Mouse (Mus musculus) Patski (cell line): ENCODE measurements around the gene Lif. TPM values are rescaled to one million over a fixed set of nuclear protein-coding genes. Genes with fewer than 3 reads are reported as not detected.

Source experiments
- ATAC-seq: fragments of 100-300 bp; one replicate; pipeline ENCODE4 v1.8.0; 2021
- CTCF ChIA-PET: fragments of 350-600 bp; sonication (Branson Sonifier 250); formaldehyde crosslinking; loops from one replicate; lab custom pipeline; 2022; ENCODE audit warnings: inconsistent platforms; lab: Charles Lee
- POLR2A ChIA-PET: fragments of 350-600 bp; sonication (Branson Sonifier 250); formaldehyde crosslinking; loops from one replicate; lab custom pipeline; 2022; ENCODE audit warnings: antibody characterized with exemption, inconsistent platforms; lab: Charles Lee
- DNase-seq: peaks from one replicate; pipeline ENCODE4 v3.0.0-alpha.2; 2011; ENCODE audit warnings: low read depth, low spot score
- H3K27me3 ChIP-seq: fragments of 371-371 bp; one replicate; pipeline ENCODE4 v1.5.1; 2021
- CTCF ChIP-seq: fragments of 100-300 bp; IDR thresholded peaks from one replicate; pipeline ENCODE4 v1.5.1; 2021
- in situ Hi-C: fragments of 300-500 bp; cut with MboI; formaldehyde crosslinking; loops from 3 replicates; pipeline ENCODE4 v1.11.1; 2018; ENCODE audit warnings: low pct_unique_long_range_greater_than_20kb, mixed read lengths
- polyA plus RNA-seq: library from polyadenylated mRNA; unstranded; gene quantifications from one replicate; pipeline ENCODE4 v1.2.3, GENCODE M21; 2021

Lif gene
- polyA plus RNA-seq, 1 experiment from 2014 or later, result 31.3 TPM

GRCm38 (mm10) chr11:4240151-4240550 is 17.2 kb upstream of the Lif start:
- ATAC-seq, result no peak
- no peak for DNase-seq
- ChIA-PET POLR2A (no interaction called here), CTCF (no interaction called here)
- H3K27me3 ChIP-seq, result peaks cover 13% of the 10 kb centered on the region
- TF ChIP-seq CTCF, result no peak
- in situ Hi-C loops, result loop anchor here (25.0 kb wide), 1 partner anchor 597 kb away; the partner anchor contains the start of gene Nf2

GRCm38 (mm10) chr11:4241180-4241579 is 16.2 kb upstream of the Lif start:
- CTCF ChIA-PET, result interaction anchor here (1.1 kb wide), 1 partner anchor 22 kb away, joined by 3 read pairs; no protein-coding TSS in a partner anchor
- no peak for TF ChIP-seq CTCF
- POLR2A ChIA-PET, result no interaction called here
- no peak for ATAC-seq
- in situ Hi-C loops, result loop anchor here (25.0 kb wide), 1 partner anchor 596 kb away; the partner anchor contains the start of gene Nf2
- no peak for DNase-seq
- H3K27me3 ChIP-seq, result peaks cover 14% of the 10 kb centered on the region

DNA sequence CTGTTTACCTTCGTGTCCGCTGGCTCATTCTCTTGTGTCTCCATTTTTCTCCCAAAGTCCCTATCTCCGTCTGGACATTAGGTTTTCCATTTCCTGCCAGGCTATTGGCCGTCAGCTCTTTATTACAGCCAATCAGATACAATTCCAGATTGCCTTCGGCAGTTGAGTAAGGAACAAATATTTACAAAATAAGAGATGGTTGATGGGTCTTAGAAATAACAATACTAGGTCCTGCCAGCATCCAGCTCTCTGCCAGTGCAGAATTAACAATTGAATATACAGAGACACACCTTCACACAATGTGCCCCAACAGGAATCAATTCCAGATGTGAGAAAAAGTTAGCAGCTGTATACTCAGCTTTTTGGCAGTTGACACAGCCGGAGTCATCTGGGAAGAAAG is 11.2 kb upstream of the Lif start:
- TF ChIP-seq CTCF, result no peak
- POLR2A ChIA-PET, result no interaction called here
- DNase-seq, result no peak
- ATAC-seq, result no peak
- CTCF ChIA-PET, result interaction anchor here (1.2 kb wide), 1 partner anchor 27 kb away, joined by 3 read pairs; no protein-coding TSS in a partner anchor
- in situ Hi-C loops, result loop anchor here (25.0 kb wide), 1 partner anchor 591 kb away; the partner anchor contains the start of gene Nf2
- peaks cover 14% of the 10 kb centered on the region for H3K27me3 ChIP-seq

- ChIA-PET POLR2A (no interaction called here), CTCF (interaction anchor here (1.2 to 1.4 kb wide), 2 partner anchors 27 to 180 kb away, joined by 3 read pairs; no protein-coding TSS in a partner anchor)
- TF ChIP-seq CTCF, result no peak
- in situ Hi-C loops, result loop anchor here (25.0 kb wide), 1 partner anchor 591 kb away; the partner anchor contains the start of gene Nf2
- no peak for DNase-seq
- ATAC-seq, result no peak
- H3K27me3 ChIP-seq, result peaks cover 14% of the 10 kb centered on the region
These were observed 10.7 kb upstream of the Lif start for GRCm38 (mm10) chr11:4246623-4247022.

GRCm38 (mm10) chr11:4247201-4247959 is 10.0 kb upstream of the Lif start:
- in situ Hi-C loops, result loop anchor here (25.0 kb wide), 1 partner anchor 590 kb away; the partner anchor contains the start of gene Nf2
- peaks cover 14% of the 10 kb centered on the region for H3K27me3 ChIP-seq
- CTCF ChIA-PET, result interaction anchor here (1.2 to 2.1 kb wide), 3 partner anchors 11 to 179 kb away, joined by 3 to 9 read pairs (median 3); no protein-coding TSS in a partner anchor
- POLR2A ChIA-PET, result no interaction called here
- no peak for TF ChIP-seq CTCF
- ATAC-seq, result no peak
- DNase-seq, result no peak

- peaks cover 5% of the 10 kb centered on the region for H3K27me3 ChIP-seq
- ATAC-seq, result no peak
- ChIA-PET CTCF (interaction anchor here (1.3 to 2.1 kb wide), 2 partner anchors 9 to 165 kb away, joined by 3 to 9 read pairs; no protein-coding TSS in a partner anchor), POLR2A (no interaction called here)
- TF ChIP-seq CTCF, result no peak
- DNase-seq, result no peak
- in situ Hi-C loops, result loop anchor here (25.0 kb wide), 1 partner anchor 588 kb away; the partner anchor contains the start of gene Nf2
These were observed 8.2 kb upstream of the Lif start for GRCm38 (mm10) chr11:4249151-4249550.

- in situ Hi-C loops, result no loop called here
- TF ChIP-seq CTCF, result no peak
- CTCF ChIA-PET, result interaction anchor here (0.9 to 1.3 kb wide), 4 partner anchors 8 to 201 kb away, joined by 3 to 5 read pairs (median 3); no protein-coding TSS in a partner anchor
- POLR2A ChIA-PET, result no interaction called here
- no peaks in the 10 kb centered on the region for H3K27me3 ChIP-seq
- ATAC-seq, result no peak
- no peak for DNase-seq
These were observed 7.1 kb upstream of the Lif start for GRCm38 (mm10) chr11:4250290-4250689.

DNA sequence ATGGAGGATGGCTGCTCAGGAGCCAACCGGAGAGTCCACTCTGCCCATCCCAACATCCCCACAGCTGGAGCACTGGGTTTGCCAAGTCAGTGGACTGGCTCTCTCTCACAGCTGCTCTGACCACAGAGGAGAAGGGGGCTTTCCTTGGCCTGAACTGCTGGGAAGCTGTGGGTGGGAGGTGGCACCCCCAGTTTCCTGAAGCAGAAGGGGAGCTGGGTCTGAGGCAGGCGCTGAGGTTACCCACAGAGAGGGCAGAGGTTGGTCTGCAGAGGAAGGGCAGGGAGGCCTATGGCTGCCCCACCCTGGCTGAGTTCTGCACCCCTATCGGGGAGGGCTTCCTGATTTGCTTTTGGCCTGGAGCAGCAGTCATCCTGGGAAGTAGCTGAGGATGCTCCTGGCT is 6.0 kb upstream of the Lif start:
- ChIA-PET POLR2A (interaction anchor here (0.7 kb wide), 2 partner anchors 37 to 59 kb away, joined by 4 to 6 read pairs; no protein-coding TSS in a partner anchor), CTCF (interaction anchor here (1.0 kb wide), 1 partner anchor 200 kb away, joined by 3 read pairs; no protein-coding TSS in a partner anchor)
- H3K27me3 ChIP-seq, result no peaks in the 10 kb centered on the region
- no peak for TF ChIP-seq CTCF
- in situ Hi-C loops, result no loop called here
- DNase-seq (no peak), ATAC-seq (no peak)

- ChIA-PET POLR2A (no interaction called here), CTCF (no interaction called here)
- ATAC-seq, result no peak
- no peak for DNase-seq
- in situ Hi-C loops, result no loop called here
- no peak for TF ChIP-seq CTCF
- H3K27me3 ChIP-seq, result no peaks in the 10 kb centered on the region
These were observed 4.5 kb upstream of the Lif start for GRCm38 (mm10) chr11:4252886-4253285.

DNA sequence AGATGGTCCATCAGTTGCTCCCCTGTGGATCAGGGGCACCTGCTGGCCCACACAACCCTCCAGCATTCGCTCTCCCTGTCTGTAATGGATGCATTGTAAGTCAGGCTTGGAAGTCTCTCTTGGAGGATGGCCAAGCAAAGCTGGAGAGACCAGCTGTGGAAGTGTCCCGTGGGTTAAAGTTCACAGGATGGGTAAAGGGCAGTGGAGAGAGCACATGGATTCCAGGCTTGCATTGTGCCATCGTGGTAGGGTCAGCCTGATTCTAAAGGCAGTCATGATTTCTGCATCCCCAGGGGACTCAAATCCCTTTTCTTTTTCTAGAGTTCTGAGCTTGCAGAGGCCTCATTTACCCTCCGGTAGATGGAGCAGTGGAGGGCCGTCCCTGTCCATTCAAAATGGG is 399 bp downstream of the Lif start:
- in situ Hi-C loops, result loop anchor here (5.0 kb wide), 2 partner anchors 35 to 165 kb away; no protein-coding TSS in a partner anchor
- no peak for DNase-seq
- no peak for ATAC-seq
- H3K27me3 ChIP-seq, result no peaks in the 10 kb centered on the region
- no peak for TF ChIP-seq CTCF
- ChIA-PET POLR2A (no interaction called here), CTCF (interaction anchor here (1.1 to 6.0 kb wide), 7 partner anchors 8 to 609 kb away, joined by 3 to 65 read pairs (median 5); no protein-coding TSS in a partner anchor)
